Mouse (Mus musculus): ENCODE results near the gene Tmem94. TPM values are rescaled to one million over a fixed set of nuclear protein-coding genes. Genes with fewer than 3 reads are reported as not detected.

Gene Tmem94
- polyA plus RNA-seq, 1 experiment = 14.3 TPM

DNA sequence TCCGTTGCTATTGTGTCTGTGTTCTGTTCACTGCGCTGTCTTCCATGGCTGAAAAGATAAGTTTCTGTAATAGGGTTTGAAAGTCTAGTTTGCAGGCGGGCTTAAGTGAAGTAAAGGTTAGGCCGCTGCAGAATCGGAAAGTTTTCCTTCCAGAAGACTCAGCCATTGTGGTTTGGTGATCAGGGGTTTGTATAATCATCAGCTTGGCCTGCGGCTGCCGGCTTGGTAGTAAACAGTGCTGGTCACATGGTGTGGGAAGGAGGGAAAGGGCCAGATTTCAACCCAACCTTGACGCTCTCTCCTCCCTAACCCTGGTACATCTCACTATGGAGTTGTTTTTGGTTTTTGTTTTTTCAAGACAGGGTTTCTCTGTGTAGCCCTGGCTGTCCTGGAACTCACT is 1.7 kb downstream of the Tmem94 start:
- Histone ChIP-seq H3K4me3 (ENCODE audit: insufficient read depth, poor library complexity, severe bottlenecking) (no peak overlapping the region), H3K79me3 (ENCODE audit: low read depth) (peaks cover 2% of the 10 kb centered on the region), H3K27me3 (ENCODE audit: control insufficient read depth, insufficient read depth, insufficient read length) (no peaks in the 10 kb centered on the region), H3K79me2 (ENCODE audit: control insufficient read depth, insufficient read depth) (peaks cover 26% of the 10 kb centered on the region), H3ac (ENCODE audit: control insufficient read depth, insufficient read length, low read depth) (no peak overlapping the region), H3K36me3 (ENCODE audit: control insufficient read depth, insufficient read depth) (no peaks in the 10 kb centered on the region)
- TF ChIP-seq USF1 (IDR thresholded peaks at IDR 0.05; ENCODE audit: low read depth) (peak; percentile 1), CTCF (IDR thresholded peaks at IDR 0.05; ENCODE audit: control insufficient read depth, insufficient read depth, insufficient read length) (no peak), MAX (IDR thresholded peaks at IDR 0.05) (no peak), CEBPB (IDR thresholded peaks at IDR 0.05; ENCODE audit: low read depth) (no peak)

DNA sequence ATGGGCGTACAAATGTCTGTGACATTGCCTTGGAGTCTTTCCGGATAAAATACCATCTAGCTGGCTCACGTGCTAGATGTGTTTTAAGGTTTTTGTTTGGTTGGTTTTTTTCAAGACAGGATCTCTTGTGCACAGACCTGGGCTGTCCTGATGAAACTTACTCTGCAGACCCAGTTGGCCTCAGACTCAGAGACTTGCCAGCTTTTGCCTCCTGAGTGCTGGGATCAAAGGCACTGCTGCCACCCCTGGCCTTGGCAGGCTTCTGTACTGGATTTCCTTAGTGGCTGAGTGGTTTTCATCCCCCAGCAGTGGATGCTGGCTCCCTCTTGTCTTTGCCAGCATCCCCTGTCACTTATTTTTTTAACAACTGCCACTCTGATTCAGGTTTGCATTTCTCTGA is 3.7 kb downstream of the Tmem94 start:
- no peaks in the 10 kb centered on the region for H3K36me3 ChIP-seq (ENCODE audit: control insufficient read depth, insufficient read depth)
- peaks cover 2% of the 10 kb centered on the region for H3K79me3 ChIP-seq (ENCODE audit: low read depth)
- H3K27me3 ChIP-seq (ENCODE audit: control insufficient read depth, insufficient read depth, insufficient read length) = no peaks in the 10 kb centered on the region
- H3K79me2 ChIP-seq (ENCODE audit: control insufficient read depth, insufficient read depth) = peaks cover 26% of the 10 kb centered on the region
- H3K4me3 ChIP-seq (ENCODE audit: insufficient read depth, poor library complexity, severe bottlenecking) = no peak overlapping the region
- H3ac ChIP-seq (ENCODE audit: control insufficient read depth, insufficient read length, low read depth) = no peak overlapping the region
- TF ChIP-seq MAX (IDR thresholded peaks at IDR 0.05) (no peak), MYOD1 (IDR thresholded peaks at IDR 0.05; ENCODE audit: control insufficient read depth, insufficient read length, low read depth) (no peak), FOSL1 (IDR thresholded peaks at IDR 0.05; ENCODE audit: insufficient read depth, low read length, poor library complexity, severe bottlenecking) (no peak), CEBPB (IDR thresholded peaks at IDR 0.05; ENCODE audit: low read depth) (no peak), CTCF (IDR thresholded peaks at IDR 0.05; ENCODE audit: control insufficient read depth, insufficient read depth, insufficient read length) (no peak), MYOG (IDR thresholded peaks at IDR 0.05; ENCODE audit: control insufficient read depth, extremely low read depth, insufficient read length) (no peak)

DNA sequence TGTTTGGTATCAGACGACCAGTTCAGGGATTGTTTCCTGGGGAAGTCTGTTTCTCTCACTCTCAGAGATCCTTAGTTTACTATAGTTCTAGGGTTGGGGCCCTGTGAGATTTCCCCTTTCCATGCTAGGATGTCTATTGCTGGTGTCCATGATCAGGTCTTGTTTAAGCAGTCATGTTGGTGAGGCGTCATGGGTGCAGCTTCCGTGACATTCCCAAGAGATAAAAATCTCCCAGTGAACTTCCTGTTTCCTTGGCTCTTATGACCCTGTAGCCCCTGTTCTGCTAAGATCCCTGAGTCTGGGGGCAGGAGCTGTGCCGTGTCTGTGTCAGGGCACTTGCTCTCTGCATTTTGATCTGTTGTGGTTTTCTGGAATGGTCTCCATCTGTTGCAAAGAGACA is 9.4 kb downstream of the Tmem94 start:
- H3K79me3 ChIP-seq (ENCODE audit: low read depth) = peaks cover 3% of the 10 kb centered on the region
- H3K36me3 ChIP-seq (ENCODE audit: control insufficient read depth, insufficient read depth) = no peaks in the 10 kb centered on the region
- H3ac ChIP-seq (ENCODE audit: control insufficient read depth, insufficient read length, low read depth) = no peak overlapping the region

DNA sequence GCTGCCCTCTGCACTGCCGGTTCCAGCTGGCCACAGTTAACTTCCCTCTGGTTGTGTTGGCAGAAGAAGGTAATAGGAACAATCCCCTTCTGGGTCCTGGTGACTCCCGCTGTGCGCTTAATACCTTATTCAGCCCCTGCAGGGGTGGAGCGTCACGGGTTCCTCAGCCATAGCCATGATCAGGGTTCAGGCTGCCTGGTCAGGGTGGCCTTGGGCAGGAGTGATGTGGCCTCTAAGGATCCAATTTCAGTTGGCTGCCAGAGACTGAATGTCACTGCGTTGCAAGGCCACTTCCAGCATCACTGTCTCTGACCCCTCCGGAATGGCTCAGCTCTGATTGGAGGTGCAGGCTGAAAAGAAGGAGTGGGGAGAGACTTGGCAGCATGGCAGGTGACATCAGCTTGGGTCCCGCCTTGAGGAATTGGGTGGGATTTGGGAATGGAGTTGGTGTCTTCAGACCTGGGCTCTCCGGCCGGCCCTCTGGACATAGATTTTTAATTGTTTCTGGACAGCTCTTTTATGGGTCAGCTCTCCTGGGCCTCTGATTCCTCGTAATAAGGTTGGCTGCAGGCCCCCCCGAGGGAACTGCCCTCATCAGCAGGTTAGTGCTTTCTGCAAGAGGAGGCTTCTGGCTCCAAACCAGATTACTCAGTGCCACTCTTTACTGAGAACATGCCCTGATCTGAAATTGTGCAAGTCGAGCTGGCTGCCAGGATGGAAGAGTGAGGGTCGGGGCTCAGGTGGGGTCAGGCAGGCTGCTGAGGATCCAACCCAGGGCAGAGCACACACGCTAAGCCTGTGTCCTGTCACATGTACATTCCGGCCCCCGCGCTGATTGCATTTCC is 10.8 kb downstream of the Tmem94 start:
- H3K4me3 ChIP-seq (ENCODE audit: insufficient read depth, poor library complexity, severe bottlenecking) = no peak overlapping the region
- H3K79me3 ChIP-seq (ENCODE audit: low read depth) = peaks cover 3% of the 10 kb centered on the region
- no peaks in the 10 kb centered on the region for H3K27me3 ChIP-seq (ENCODE audit: control insufficient read depth, insufficient read depth, insufficient read length)
- no peaks in the 10 kb centered on the region for H3K36me3 ChIP-seq (ENCODE audit: control insufficient read depth, insufficient read depth)
- H3ac ChIP-seq (ENCODE audit: control insufficient read depth, insufficient read length, low read depth) = no peak overlapping the region
- H3K79me2 ChIP-seq (ENCODE audit: control insufficient read depth, insufficient read depth) = no peaks in the 10 kb centered on the region
- TF ChIP-seq CTCF (IDR thresholded peaks at IDR 0.05; ENCODE audit: control insufficient read depth, insufficient read depth, insufficient read length) (no peak), MYOG (IDR thresholded peaks at IDR 0.05; ENCODE audit: control insufficient read depth, extremely low read depth, insufficient read length) (no peak), FOSL1 (IDR thresholded peaks at IDR 0.05; ENCODE audit: insufficient read depth, low read length, poor library complexity, severe bottlenecking) (no peak), CEBPB (IDR thresholded peaks at IDR 0.05; ENCODE audit: low read depth) (no peak), USF1 (IDR thresholded peaks at IDR 0.05; ENCODE audit: low read depth) (no peak)

More for the DNA sequence above, 9.4 kb downstream of the Tmem94 start:
- Histone ChIP-seq H3K4me3 (ENCODE audit: insufficient read depth, poor library complexity, severe bottlenecking) (no peak overlapping the region), H3K27me3 (ENCODE audit: control insufficient read depth, insufficient read depth, insufficient read length) (no peaks in the 10 kb centered on the region), H3K79me2 (ENCODE audit: control insufficient read depth, insufficient read depth) (no peaks in the 10 kb centered on the region)
- TF ChIP-seq MYOG (IDR thresholded peaks at IDR 0.05; ENCODE audit: control insufficient read depth, extremely low read depth, insufficient read length) (no peak), FOSL1 (IDR thresholded peaks at IDR 0.05; ENCODE audit: insufficient read depth, low read length, poor library complexity, severe bottlenecking) (no peak), MAX (IDR thresholded peaks at IDR 0.05) (no peak)

DNA sequence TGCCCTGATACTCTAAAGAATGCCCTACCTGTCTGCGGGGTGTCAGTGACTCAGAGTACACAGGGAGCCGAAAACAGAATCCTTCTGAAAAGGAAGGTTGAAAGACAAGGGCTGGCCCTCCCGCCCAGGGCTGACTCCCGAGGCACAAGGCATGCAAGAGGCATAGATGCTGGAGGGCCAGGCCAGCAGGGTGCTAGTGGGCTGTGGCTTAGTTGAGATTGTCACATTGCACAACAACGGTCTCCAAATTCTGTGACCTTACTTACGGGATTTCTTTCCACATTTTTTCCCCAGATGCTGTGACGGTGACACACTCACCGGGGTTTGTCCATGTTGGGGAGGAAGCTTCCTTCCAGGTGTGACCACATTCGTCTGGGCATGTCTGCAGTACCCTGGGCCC is 11.7 kb downstream of the Tmem94 start:
- no peak for TF ChIP-seq USF1 (IDR thresholded peaks at IDR 0.05; ENCODE audit: low read depth)
- no peak for TF ChIP-seq CTCF (IDR thresholded peaks at IDR 0.05; ENCODE audit: control insufficient read depth, insufficient read depth, insufficient read length)
- no peak for TF ChIP-seq MYOG (IDR thresholded peaks at IDR 0.05; ENCODE audit: control insufficient read depth, extremely low read depth, insufficient read length)
- no peak for TF ChIP-seq CEBPB (IDR thresholded peaks at IDR 0.05; ENCODE audit: low read depth)
- no peak for TF ChIP-seq MAX (IDR thresholded peaks at IDR 0.05)
- TF ChIP-seq FOSL1 (IDR thresholded peaks at IDR 0.05; ENCODE audit: insufficient read depth, low read length, poor library complexity, severe bottlenecking) = no peak
- H3K36me3 ChIP-seq (ENCODE audit: control insufficient read depth, insufficient read depth) = no peaks in the 10 kb centered on the region
- H3K79me2 ChIP-seq (ENCODE audit: control insufficient read depth, insufficient read depth) = no peaks in the 10 kb centered on the region
- H3K4me3 ChIP-seq (ENCODE audit: insufficient read depth, poor library complexity, severe bottlenecking) = no peak overlapping the region
- H3ac ChIP-seq (ENCODE audit: control insufficient read depth, insufficient read length, low read depth) = no peak overlapping the region
- no peaks in the 10 kb centered on the region for H3K27me3 ChIP-seq (ENCODE audit: control insufficient read depth, insufficient read depth, insufficient read length)
- peaks cover 1% of the 10 kb centered on the region for H3K79me3 ChIP-seq (ENCODE audit: low read depth)
